Mouse (Mus musculus) adrenal gland, postnatal 10 days (tissue): ENCODE data around the gene Snd1. TPM values are rescaled to one million over a fixed set of nuclear protein-coding genes. Genes with fewer than 3 reads are reported as not detected.
"Not testable (repeated sequence)": the region's sequence is repeated elsewhere in the genome, so short reads cannot be mapped to it uniquely, and the experiment has no call there.

ENCODE experiments used
- DNase-seq: peaks from one replicate; pipeline ENCODE4 v3.0.0; 2021; ENCODE audit warnings: mixed read lengths
- total RNA-seq, 2 experiments: library from RNA; stranded (reverse); gene quantifications; 2 replicates each; pipeline ENCODE4 v1.2.3; 2021

The Snd1 gene
- total RNA-seq, 2 experiments from 2014 or later = 114 to 117 TPM

- peak; percentile 58 for DNase-seq
These were observed 434.9 kb downstream of the Snd1 start for GRCm38 (mm10) chr6:28909866-28910265.

DNA sequence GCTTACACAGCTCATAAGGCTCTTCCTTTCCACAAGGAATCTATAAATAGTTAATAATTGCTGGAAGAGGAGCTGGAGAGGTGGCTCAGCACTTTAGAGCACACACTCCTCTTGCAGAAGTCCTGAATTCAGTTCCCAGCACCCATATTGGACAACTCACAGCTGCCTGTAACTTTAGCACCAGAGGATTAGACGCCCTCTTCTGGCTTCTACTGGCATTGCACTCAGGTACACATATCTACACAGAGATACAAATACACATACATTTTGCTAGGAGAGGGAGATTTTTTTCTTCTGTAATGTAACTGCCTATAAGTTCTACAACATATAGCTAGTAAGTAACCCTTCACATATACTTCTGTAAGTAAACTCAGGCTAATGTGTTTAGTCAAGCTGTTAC is 440.0 kb downstream of the Snd1 start:
- no peak for DNase-seq

DNA sequence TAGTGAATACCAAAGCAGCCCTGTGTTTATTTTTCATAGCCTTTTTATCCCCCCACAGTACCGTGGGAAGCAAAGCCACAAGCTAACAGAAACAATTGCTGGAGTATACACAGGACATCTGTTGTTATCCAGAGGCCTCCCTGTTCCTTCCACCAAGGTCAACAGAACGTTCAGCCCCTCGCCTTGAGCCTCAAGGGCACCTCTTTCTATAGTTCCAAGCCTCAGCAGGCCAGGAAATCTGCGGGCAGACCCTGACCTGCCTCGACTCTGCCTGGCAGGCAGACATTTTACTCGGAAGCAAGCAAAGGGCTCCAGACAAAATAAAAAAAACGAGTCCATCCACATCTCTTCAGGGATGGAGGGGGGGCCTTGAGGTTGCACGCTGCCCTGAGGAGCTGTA is 441.7 kb downstream of the Snd1 start:
- DNase-seq = no peak

DNA sequence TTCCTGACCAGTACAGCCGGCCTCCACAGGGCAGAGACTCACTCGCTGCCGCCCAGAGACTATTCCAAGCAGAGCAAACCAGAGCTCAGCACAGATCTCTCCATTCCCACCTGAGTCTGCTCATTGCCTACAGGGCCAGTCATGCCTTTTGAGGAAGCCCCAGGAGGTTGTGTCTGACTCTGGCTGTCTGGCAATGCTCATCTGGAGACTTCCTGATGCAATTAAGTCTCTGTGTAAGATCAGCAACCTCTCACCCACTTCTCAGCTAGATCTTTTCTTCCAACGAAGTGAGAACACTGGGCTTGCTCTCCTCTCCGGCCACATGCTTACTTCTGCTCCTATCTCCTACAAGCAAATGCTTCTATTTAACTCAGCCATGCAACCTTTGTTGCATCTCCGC is 444.4 kb downstream of the Snd1 start:
- no peak for DNase-seq

DNA sequence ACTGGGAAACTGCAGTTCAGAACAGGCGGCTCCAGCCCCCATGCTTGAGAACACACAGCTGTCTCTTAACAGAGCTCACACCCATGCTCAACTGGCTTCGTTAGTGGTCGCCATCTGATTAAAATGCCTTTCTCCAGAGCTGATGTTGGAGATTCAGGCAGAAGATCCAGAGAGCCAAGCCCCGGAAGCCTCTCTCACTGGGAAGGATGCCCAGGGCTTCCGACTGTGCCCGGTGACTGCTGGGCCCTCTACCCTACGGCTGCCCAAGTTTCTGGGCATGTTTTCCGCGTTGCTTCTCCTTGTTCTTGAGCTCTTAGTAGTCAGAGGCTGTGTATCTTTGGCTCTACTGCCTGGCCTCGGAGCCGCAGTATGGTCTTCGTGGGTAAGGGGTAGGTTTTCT is 447.4 kb downstream of the Snd1 start:
- no peak for DNase-seq

- no peak for DNase-seq
These were observed 448.3 kb downstream of the Snd1 start for GRCm38 (mm10) chr6:28923091-28923824.

DNA sequence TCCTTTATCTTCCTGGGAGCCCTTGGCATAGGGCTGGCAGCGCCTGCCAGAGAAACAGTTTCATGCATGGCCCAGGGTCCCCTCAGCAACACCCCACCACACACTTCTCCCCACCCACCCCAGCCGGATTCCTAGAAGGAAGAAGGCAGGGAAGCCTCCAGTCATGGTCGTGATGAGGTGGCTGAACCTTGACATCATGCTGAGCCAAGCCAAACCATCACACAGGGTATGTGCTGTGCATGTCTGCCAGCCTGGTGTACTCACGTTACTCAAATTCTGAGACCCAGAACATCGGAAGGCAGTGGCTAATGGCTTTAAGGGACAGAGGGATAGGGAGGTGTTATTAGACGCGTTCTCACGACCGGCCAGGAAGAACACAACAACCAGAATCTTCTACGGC is 448.9 kb downstream of the Snd1 start:
- no peak for DNase-seq

DNA sequence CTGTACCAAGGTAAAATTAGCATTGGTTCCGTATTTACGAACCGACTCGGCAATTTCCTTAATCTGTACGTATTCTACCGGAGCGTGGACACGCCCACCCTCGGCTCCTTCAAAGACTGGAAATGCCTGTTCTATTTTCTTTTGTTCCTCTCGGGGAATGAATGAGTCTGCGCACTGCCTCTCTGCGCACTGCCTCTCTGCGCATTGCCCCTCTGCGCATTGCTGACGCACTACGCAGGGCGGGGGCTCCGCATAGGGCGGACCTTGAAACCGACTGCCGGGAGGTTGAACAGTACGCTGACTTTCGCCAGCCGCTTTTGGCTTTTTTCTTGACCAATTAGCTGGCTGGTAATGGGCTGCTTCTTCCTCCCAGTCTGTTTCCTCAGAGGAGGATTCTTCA is 453.0 kb downstream of the Snd1 start:
- DNase-seq = peak; percentile 25

DNA sequence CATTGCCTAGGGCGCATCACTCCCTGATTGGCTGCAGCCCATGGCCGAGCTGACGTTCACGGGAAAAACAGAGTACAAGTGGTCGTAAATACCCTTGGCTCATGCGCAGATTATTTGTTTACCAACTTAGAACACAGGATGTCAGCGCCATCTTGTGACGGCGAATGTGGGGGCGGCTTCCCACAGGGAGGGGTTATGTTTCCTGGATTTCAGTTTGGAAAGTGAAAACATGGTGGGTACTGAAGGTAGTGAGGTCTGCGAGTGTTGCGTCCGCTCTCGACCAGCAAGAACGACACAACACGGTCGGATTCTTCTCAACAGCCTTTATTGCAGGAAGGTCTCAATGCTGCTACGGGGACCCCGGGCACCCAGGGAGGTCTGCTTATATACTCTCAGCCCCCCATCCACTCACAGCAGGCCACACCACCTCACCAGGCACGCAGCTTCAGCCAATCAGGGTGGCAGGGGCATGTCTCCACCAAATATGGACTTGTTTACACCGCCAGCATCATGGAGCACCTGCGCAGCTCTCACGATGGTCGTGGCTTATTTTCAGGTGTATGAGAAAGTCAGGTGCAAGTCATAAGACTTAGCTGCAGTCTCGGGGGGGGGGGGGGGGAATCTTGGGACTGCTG is 454.3 kb downstream of the Snd1 start:
- not testable (repeated sequence) for DNase-seq

- no peak for DNase-seq
These were observed 456.3 kb downstream of the Snd1 start for GRCm38 (mm10) chr6:28931234-28931633.

- no peak for DNase-seq
These were observed 456.8 kb downstream of the Snd1 start for GRCm38 (mm10) chr6:28931636-28932327.

DNA sequence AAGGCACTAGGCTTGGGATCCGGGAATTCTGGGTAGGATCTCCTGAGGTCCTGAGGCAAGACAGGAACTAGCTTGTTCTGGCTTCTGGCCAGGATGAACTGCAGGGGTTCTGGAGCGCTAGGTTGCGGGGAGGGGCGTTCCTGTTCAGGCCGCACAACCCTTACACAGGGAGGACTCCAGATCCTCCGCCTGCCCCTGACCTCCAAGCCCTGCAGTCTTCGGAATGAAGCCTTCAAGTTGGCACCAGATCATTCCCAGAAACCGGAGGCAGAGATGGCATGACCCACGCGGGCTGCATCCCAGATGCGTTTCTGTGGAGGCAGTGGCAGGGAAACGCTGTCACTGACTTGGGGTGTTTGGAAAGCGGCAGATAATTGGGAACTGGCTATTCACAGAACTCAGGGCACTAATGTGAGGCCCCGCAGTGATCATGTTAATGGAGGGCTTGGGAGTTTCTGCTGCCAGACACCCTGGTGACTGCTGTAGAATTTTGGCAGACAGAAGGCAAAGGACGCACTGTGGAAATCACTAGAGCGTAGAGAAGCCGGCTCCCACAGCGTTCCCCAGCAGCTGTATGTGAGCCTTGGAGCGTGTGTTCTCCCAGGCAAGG is 457.5 kb downstream of the Snd1 start:
- DNase-seq = peak; percentile 16

DNA sequence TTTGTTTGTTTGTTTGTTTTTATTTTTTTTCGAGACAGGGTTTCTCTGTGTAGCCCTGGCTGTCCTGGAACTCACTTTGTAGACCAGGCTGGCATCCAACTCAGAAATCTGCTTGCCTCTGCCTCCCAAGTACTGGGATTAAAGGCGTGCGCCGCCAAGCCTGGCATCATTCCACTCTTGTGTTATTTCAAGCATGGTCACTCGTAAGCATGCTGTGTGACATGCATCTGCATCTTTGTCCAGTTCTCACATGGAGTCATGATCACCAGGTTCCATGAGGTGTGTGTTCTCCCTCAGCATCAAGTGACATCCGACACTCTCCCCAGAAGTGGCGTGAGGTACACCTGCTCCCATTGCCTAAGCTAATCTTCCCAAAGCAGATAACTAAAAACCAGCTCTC is 460.8 kb downstream of the Snd1 start:
- DNase-seq = no peak

GRCm38 (mm10) chr6:28947254-28947653 is 472.3 kb downstream of the Snd1 start:
- DNase-seq = no peak

DNA sequence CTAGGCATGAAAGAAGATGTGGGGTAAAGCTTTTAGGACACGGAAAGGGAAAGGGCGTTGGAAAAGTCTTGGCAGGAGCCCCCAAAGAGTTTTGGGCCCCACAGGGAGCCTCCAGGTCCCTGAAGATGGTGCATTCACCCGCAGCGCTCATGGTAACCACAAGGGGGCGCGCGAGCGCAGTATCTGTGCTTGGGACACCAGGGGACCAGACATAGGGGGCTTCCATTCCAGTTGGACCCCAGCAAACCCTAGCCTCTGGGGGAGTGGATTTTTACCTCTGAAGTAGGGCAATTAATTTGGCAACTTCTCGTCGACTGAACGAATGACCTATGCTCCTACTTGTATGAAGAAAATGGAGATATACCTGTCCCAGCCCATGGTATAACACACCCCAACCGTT is 474.3 kb downstream of the Snd1 start:
- DNase-seq = peak; percentile 88

DNA sequence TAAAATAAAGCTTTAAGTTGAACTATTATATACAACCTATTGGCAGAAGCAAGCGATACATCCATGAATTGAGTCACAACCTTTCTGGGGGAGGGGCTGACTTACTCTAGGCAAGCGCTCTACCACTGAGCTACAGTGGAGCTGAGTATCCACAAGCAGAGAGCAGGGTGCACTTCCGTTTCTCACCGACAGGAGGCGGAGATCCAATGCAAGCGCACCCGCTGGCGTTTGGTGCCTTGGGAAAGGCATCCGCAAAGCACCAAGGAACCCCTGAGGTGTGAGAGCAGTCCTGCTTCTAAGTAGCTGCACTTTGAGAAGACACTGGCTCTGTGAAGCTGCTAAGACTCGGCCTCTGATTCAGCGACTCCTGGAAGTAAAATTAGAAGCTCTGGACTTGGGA is 480.6 kb downstream of the Snd1 start:
- peak; percentile 83 for DNase-seq

- no peak for DNase-seq
These were observed 482.5 kb downstream of the Snd1 start for GRCm38 (mm10) chr6:28957486-28957885.

DNA sequence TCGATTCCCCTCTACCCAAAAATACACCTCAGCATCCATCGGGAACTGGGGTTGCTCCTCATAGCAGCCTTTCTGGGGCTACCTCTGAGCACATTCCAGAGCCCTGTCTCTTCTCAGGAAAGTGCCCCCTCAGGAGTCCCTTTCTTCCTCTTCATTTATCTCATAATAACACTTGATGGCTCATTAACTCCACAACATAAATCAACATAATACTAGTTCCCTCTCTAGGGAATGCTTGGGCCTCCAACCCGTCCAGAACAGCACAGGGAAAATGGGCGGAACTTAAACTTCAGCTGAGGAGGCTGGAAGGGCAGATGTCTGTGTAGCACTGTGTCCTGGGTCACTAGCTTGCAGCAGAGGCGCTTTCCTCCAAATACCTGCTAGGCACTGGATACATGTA is 488.2 kb downstream of the Snd1 start:
- DNase-seq = no peak

DNA sequence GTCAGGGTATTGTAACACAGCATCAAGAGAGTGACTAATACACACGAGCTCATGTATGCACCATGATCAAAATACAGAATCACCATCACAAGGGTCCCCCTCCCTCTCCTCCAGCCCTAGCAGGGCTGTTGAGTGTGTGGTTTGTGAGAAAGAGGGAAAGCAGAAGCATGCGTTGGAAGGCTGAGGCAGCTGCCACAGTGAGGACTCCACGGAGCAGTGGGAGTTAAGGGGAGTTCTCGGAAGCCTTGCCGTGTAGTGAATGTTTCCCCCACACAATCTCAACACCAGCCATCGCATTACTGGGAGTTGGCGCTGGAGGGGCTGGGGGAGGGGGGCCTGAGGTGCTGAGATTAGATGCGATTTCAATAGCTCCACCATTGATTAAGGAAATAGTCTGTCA is 490.3 kb downstream of the Snd1 start:
- DNase-seq = no peak

DNA sequence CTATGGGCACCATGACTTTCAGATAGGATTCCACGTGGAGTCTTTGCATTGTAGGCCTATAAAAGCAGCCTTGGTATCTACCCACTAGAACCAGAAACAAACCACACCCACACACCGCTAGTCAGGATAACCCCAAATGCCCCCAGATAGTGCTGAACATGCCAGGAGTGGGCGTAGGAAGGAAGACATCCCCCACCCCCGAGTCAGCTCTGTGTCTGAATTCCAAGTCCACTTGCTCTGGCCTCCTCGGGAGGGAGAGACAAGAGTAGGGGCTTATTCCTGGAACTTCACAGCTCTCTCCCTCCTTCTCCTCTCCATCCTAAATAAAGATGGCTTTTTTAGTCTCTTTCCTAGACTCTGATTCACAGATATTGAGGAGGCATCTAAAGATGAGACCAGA is 494.7 kb downstream of the Snd1 start:
- DNase-seq = no peak

- no peak for DNase-seq
These were observed 495.8 kb downstream of the Snd1 start for GRCm38 (mm10) chr6:28970711-28971110.

GRCm38 (mm10) chr6:28974498-28974897 is 499.6 kb downstream of the Snd1 start:
- no peak for DNase-seq

- DNase-seq = peak; percentile 76
These were observed 500.2 kb downstream of the Snd1 start for GRCm38 (mm10) chr6:28975106-28975505.
